Mouse (Mus musculus) CH12.LX (cell line): Measurements from ENCODE around the gene Egln2. TPM values are rescaled to one million over a fixed set of nuclear protein-coding genes. Genes with fewer than 3 reads are reported as not detected.

Experiments
- DNase-seq: peaks from one replicate; pipeline ENCODE4 v3.0.0-alpha.2; 2013; ENCODE audit errors: extremely low read depth
- H3K27ac ChIP-seq: 2 replicates; pipeline ENCODE4 v1.5.1; 2012; ENCODE audit warnings: low read depth, mild to moderate bottlenecking, control low read depth, moderate library complexity; ENCODE audit not compliant: insufficient read depth
- H3K27me3 ChIP-seq: replicated peaks from 2 replicates; pipeline ENCODE3; 2012; ENCODE audit warnings: inconsistent platforms
- H3K36me3 ChIP-seq, 2 experiments: replicated peaks in 1 of 2; 2 replicates each; pipeline versions ENCODE3 to v1.6.1; 2012; ENCODE audit warnings: inconsistent platforms in 1 of 2, low read length in 1 of 2, mild to moderate bottlenecking in 1 of 2, mixed read lengths in 1 of 2, moderate library complexity in 1 of 2; ENCODE audit not compliant: control insufficient read depth in 1 of 2, insufficient read depth in 1 of 2
- H3K4me1 ChIP-seq, 2 experiments: 2 replicates each; pipeline ENCODE4 v1.6.1; 2012; ENCODE audit warnings: inconsistent platforms in 1 of 2, moderate library complexity in 1 of 2; ENCODE audit not compliant: insufficient read depth in 2 of 2, control insufficient read depth in 1 of 2
- H3K4me2 ChIP-seq: 2 replicates; pipeline ENCODE4 v1.6.1; 2012; ENCODE audit warnings: low read depth, mild to moderate bottlenecking, control low read depth; ENCODE audit not compliant: poor library complexity, insufficient read depth, severe bottlenecking
- H3K4me3 ChIP-seq, 3 experiments: fragments of 150-350 bp in 1 of 3; sonication (generic) in 1 of 3; replicated peaks in 1 of 3; 2 replicates each; pipeline versions ENCODE3 to v1.5.1; 2011 to 2012; ENCODE audit warnings: low read depth in 2 of 3, low read length in 2 of 3, mild to moderate bottlenecking in 2 of 3, moderate library complexity in 2 of 3, control low read depth in 1 of 3, improper control_type of control experiment in 1 of 3, inconsistent platforms in 1 of 3, mixed read lengths in 1 of 3; ENCODE audit not compliant: poor library complexity in 1 of 3
- H3K79me2 ChIP-seq: replicated peaks from 2 replicates; pipeline ENCODE4 v1.6.1; 2012; ENCODE audit warnings: mild to moderate bottlenecking, moderate library complexity; ENCODE audit not compliant: control insufficient read depth, poor library complexity, insufficient read depth, severe bottlenecking; ENCODE audit errors: extremely low read depth
- H3K9ac ChIP-seq: 2 replicates; pipeline ENCODE4 v1.6.1; 2012; ENCODE audit warnings: low read depth, mild to moderate bottlenecking, control low read depth, moderate library complexity; ENCODE audit not compliant: insufficient read depth
- H3K9me3 ChIP-seq: replicated peaks from 2 replicates; pipeline ENCODE3; 2012; ENCODE audit warnings: low read length, inconsistent platforms, mixed read lengths
- BHLHE40 ChIP-seq: IDR thresholded peaks from 2 replicates; pipeline ENCODE4 v1.6.1; 2011; ENCODE audit warnings: mild to moderate bottlenecking, low read depth, low read length, improper control_type of control experiment
- CHD2 ChIP-seq: IDR thresholded peaks from 2 replicates; pipeline ENCODE4 v1.6.1; 2011; ENCODE audit warnings: low read length, improper control_type of control experiment
- CTCF ChIP-seq, 2 experiments: IDR thresholded peaks in 1 of 2; conservative IDR thresholded peaks in 1 of 2; 2 replicates each; pipeline ENCODE4 v1.5.1; 2011 to 2012; ENCODE audit warnings: low read depth in 2 of 2, low read length in 2 of 2, improper control_type of control experiment in 1 of 2, inconsistent platforms in 1 of 2, mild to moderate bottlenecking in 1 of 2, moderate library complexity in 1 of 2
- ELF1 ChIP-seq: IDR thresholded peaks from 2 replicates; pipeline ENCODE4 v1.6.1; 2014; ENCODE audit warnings: low read depth, mild to moderate bottlenecking, inconsistent platforms, low read length, improper control_type of control experiment
- ETS1 ChIP-seq: conservative IDR thresholded peaks from 2 replicates; pipeline ENCODE4 v1.6.1; 2012; ENCODE audit warnings: low read depth, mild to moderate bottlenecking, inconsistent platforms, low read length, improper control_type of control experiment, moderate library complexity
- JUND ChIP-seq: conservative IDR thresholded peaks from 2 replicates; pipeline ENCODE4 v1.6.1; 2011; ENCODE audit warnings: low read depth, low read length, improper control_type of control experiment
- KAT2A ChIP-seq: IDR thresholded peaks from 2 replicates; pipeline ENCODE4 v1.6.1; 2012; ENCODE audit warnings: low read length, improper control_type of control experiment, inconsistent platforms; ENCODE audit not compliant: insufficient replicate concordance
- PAX5 ChIP-seq: IDR thresholded peaks from 2 replicates; pipeline ENCODE4 v1.6.1; 2012; ENCODE audit warnings: low read length, inconsistent platforms, mixed read lengths
- RAD21 ChIP-seq: IDR thresholded peaks from 2 replicates; pipeline ENCODE4 v1.6.1; 2011; ENCODE audit warnings: low read depth, mild to moderate bottlenecking, low read length, improper control_type of control experiment, moderate library complexity
- SMC3 ChIP-seq: IDR thresholded peaks from 2 replicates; pipeline ENCODE4 v1.6.1; 2011; ENCODE audit warnings: low read depth, low read length, improper control_type of control experiment
- dilution Hi-C: fragments of 300-500 bp; cut with MboI; formaldehyde crosslinking; loops from 2 replicates; pipeline ENCODE4 v1.14.3; 2020; ENCODE audit warnings: low sequenced_read_pairs; ENCODE audit not compliant: extremely low pct_unique_long_range_greater_than_20kb, extremely low pct_ligation_motif_present
- in situ Hi-C: fragments of 300-500 bp; cut with MboI; formaldehyde crosslinking; loops from 3 replicates; pipeline ENCODE4 v1.14.3; 2019; ENCODE audit warnings: low sequenced_read_pairs, low pct_ligation_motif_present, low pct_unique_long_range_greater_than_20kb, mixed read lengths
- polyA plus RNA-seq: library from polyadenylated mRNA; unstranded; fragments of >175 nt; gene quantifications from 2 replicates; pipeline ENCODE4 v1.2.1, GENCODE M21; 2012; ENCODE audit warnings: low read depth; ENCODE audit not compliant: insufficient read length
- total RNA-seq, 2 experiments: library from RNA; depleted of rRNA; stranded (reverse); fragments of 300-350 nt in 1 of 2; fragments of >200 nt in 1 of 2; gene quantifications; 2 replicates each; pipeline ENCODE4 v1.2.3; 2012 to 2014

Gene Egln2
- total and polyA plus RNA-seq, 3 experiments, result 37.9 to 115 (median 103) TPM

DNA sequence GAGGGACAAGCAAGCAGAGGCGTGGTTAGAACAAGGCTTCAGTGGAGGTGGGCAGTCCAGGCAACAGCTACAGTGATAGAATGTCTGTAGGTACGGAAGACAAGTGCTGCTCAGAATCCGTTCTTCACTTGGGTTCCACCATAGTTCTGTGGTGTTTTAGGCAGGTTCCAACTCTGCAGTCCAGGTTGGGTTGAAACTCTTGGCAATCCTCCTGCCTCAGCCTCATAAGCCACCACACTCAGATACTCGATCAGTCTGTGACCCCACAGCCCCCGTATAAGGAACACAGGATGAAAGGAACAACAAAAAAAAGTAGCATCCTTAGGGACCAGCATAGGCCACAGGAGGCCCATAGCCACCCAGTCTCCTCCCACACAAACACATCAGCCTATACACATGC lies 25.8 kb upstream of the Egln2 start:
- no peak for DNase-seq
- H3K27me3 ChIP-seq, result no peaks in the 10 kb centered on the region
- peaks cover 8% of the 10 kb centered on the region for H3K9me3 ChIP-seq
- no peak overlapping the region for H3K4me2 ChIP-seq
- peaks cover 41% of the 10 kb centered on the region for H3K79me2 ChIP-seq
- dilution Hi-C loops, result no loop called here
- no peak overlapping the region for H3K4me3 ChIP-seq
- in situ Hi-C loops, result loop anchor here (5.0 kb wide), 1 partner anchor 35 kb away; the partner anchor contains the start of gene Itpkc
- no peak for TF ChIP-seq CHD2
- TF ChIP-seq, all 38 proteins: peak for 0
- Histone ChIP-seq H3K36me3 (peaks cover 60 to 73% of the 10 kb centered on the region in 2 experiments), H3K4me1 (peaks cover 15 to 40% of the 10 kb centered on the region in 2 experiments), H3K9ac (no peak overlapping the region), H3K27ac (no peak overlapping the region)

DNA sequence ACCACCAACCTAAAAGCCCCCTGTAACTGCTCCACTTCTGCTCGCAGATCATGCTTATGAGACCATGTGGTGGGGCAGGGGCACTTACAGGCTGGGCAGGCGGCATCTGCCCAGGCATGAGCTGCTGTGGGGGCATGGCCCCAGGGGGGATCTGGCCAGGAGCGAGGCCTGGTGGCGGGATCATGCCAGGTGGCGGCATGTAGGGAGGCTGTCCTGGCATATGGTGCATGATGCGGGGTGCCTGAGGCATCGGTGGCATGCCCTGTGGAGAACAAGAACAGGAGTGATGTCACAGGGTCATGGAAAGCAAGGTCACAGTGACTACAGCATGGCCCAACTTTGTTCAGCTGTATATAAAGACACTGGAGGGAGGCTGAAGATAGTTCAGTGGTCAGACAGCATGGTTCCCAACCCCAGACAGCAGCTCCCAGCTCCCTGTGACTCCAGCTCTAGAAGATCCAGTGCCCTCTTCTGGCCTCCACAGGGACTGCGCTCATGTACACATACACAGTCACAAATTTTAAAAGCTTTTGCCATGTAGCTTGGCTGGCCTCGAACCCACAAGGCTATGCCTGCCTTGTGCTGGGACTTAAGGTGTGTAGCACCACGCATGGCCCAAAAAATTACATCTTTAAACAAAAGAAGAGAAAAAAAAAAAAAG lies 22.8 kb upstream of the Egln2 start:
- Histone ChIP-seq H3K27me3 (no peaks in the 10 kb centered on the region), H3K79me2 (peaks cover 34% of the 10 kb centered on the region), H3K36me3 (peaks cover 88 to 98% of the 10 kb centered on the region in 2 experiments), H3K4me2 (no peak overlapping the region), H3K9ac (no peak overlapping the region), H3K27ac (no peak overlapping the region), H3K4me1 (peaks cover 15 to 28% of the 10 kb centered on the region in 2 experiments), H3K4me3 (no peak overlapping the region), H3K9me3 (peaks cover 10% of the 10 kb centered on the region)
- dilution Hi-C loops (no loop called here), in situ Hi-C loops (no loop called here)
- DNase-seq, result no peak
- TF ChIP-seq RAD21, result no peak; the same call in 1 of the 2 replicates
- TF ChIP-seq SMC3, result peak; percentile 28; the same call in 1 of the 2 replicates
- peak; percentile 24 to 44; a peak in 2 of 4 replicates for TF ChIP-seq CTCF (conservative IDR thresholded peaks at IDR 0.05 in 1 of 2, IDR thresholded peaks at IDR 0.05 in 1 of 2; ENCODE audit: low read depth in 2 of 2, low read length in 2 of 2)

DNA sequence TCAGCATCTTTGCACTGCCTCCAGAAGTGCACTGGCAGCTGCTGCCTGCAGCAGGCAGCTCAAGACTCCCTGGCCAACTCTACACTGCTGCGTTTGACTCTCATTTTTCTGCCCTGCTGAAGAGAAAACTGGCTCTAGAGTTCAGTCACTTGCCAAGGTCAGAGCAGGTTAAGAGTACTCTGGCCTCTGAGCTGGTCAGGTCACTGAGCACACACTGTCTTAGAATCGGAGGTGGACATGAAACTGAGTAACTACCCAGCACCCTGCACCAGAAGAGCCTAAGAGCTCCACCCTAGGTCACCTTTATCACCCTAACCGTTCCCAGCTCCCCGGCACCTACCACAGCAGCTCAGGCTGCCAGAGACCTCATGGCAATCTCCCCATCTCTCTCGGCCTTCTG lies 19.4 kb upstream of the Egln2 start:
- TF ChIP-seq JUND, result no peak
- TF ChIP-seq ELF1, result no peak
- no peak for TF ChIP-seq ETS1
- TF ChIP-seq KAT2A, result no peak
- TF ChIP-seq BHLHE40, result no peak
- no peak for TF ChIP-seq PAX5
- no peak for TF ChIP-seq SMC3
- TF ChIP-seq, all 38 proteins: peak for 0
- Histone ChIP-seq H3K4me1 (peaks cover 0 to 11% of the 10 kb centered on the region in 2 experiments; a peak in 2 of 4 replicates), H3K4me2 (no peak overlapping the region), H3K36me3 (peaks cover 63 to 87% of the 10 kb centered on the region in 2 experiments), H3K27me3 (no peaks in the 10 kb centered on the region), H3K9ac (no peak overlapping the region), H3K4me3 (no peak overlapping the region), H3K79me2 (peaks cover 10% of the 10 kb centered on the region; the same call in 1 of the 2 replicates), H3K9me3 (peaks cover 9% of the 10 kb centered on the region), H3K27ac (no peak overlapping the region)
- DNase-seq, result no peak
- dilution Hi-C loops (no loop called here), in situ Hi-C loops (no loop called here)
